Mouse (Mus musculus) cerebellum, adult 2 months (tissue): ENCODE measurements around the gene Ptchd1.

Experiments used
- CTCF ChIP-seq: fragments of 200-500 bp; IDR thresholded peaks from 2 replicates; pipeline ENCODE4 v1.5.1; 2011; ENCODE audit warnings: low read depth, mild to moderate bottlenecking, control low read depth, low read length, moderate library complexity, borderline replicate concordance; ENCODE audit not compliant: insufficient read depth
- POLR2A ChIP-seq: fragments of 200-500 bp; IDR thresholded peaks from 2 replicates; pipeline ENCODE4 v1.6.1; 2011; ENCODE audit warnings: low read length, control low read depth, borderline replicate concordance; ENCODE audit not compliant: insufficient read depth

- no peak for TF ChIP-seq POLR2A
- no peak for TF ChIP-seq CTCF
Observed at GRCm38 (mm10) chrX:155579791-155580190, 43.8 kb downstream of the Ptchd1 start.
